Mouse (Mus musculus): ENCODE data around the gene Comt.

DNA sequence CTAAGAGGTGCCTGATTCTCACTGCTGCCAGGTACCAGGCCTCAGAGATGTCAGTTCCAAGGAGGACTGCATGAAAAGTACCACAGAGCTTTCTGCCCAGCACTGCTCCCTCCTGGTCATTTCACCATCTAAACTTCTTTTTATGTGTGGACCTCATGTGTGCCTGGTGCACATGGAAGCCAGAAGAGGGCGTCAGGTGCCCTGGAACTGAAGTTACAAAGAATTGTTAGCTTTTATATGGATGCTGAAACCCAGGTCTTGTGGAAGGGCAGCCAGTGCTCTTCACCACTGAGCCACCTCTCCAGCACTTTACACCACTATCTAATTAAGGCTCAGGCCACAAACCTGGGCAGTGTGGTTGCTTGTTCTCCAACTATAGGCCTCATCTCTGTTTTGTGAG is 44.2 kb upstream of the Comt start:
- TF ChIP-seq CTCF (IDR thresholded peaks at IDR 0.05; ENCODE audit: borderline replicate concordance, insufficient read depth, low read length) (no peak), POLR2A (IDR thresholded peaks at IDR 0.05; ENCODE audit: low read depth, low read length) (no peak)
